Mouse (Mus musculus): ENCODE measurements at regions not wholly inside any gene's neighbourhood (a gene's known extent, or its start where the extent isn't known, plus 50 kb on each side); places are given as distances from the start of the nearest gene placed in this dataset.

DNA sequence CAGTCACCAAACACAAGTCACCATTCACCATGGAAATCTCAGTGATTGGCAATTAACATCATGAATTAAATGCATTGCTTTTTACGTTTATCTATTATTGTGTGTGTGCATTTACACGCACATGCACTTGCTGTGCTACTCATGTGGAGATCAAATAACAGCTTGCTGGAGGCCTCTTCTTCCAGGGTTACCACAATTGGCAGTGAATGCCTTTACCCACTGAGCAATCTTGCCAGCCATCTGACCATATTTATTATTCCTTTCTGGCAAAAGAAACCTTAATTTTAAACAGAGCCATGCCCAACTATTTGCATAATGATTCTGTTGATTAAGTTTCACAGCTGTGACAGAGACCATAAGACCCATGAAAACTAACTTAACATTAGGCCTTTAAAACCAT lies 494.5 kb upstream of the 4930412O13Rik start:
- no peak for TF ChIP-seq CTCF (IDR thresholded peaks at IDR 0.05; ENCODE audit: low read depth)
- TF ChIP-seq EP300 (IDR thresholded peaks at IDR 0.05; ENCODE audit: low read depth) = no peak
